8 mouse cellular contexts compared by ENCODE assay signal in the genomic region with DNA sequence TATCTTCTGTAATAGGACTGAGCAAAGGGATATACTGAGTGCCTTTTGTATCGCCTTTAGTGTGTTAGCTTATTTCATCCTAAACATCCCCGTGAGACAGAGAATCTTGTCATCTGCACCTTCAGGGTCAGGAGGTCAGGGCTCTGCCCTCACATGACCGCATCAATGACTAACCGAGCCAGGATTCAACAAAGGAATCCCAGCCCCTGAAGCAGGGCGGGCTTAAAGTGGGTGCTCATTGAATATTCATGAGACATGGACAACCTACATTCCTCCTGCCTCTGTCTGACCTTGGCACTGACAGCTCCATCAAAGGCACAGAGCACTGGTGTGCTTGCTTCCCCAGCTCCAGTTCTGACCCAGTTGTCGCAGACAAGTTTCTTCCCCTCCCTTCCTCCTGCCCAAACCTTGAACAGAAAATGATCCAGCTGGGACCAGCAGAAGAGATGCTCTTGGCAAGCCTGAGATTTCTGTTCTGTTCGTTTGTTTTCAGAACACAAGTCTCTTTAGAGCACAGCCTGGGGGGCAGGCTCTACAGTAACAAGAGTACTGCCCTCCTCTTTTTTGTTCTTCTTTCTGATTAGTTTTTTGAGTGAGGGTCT.
A peak's percentile ranks its signal among the peaks of the same experiment; 100 is the strongest.
DNase-seq lines count a peak whose midpoint lies in the region; TF ChIP-seq lines count a peak whose summit lies in the region.

No protein-coding gene starts in this region.

- H3K27ac ChIP-seq in layer of hippocampus, adult 2 months = peak overlapping the region; percentile 46

- peak; percentile 49 to 72 for DNase-seq in adrenal gland, adult (ENCODE audit: inconsistent age in 2 of 2, low spot score in 1 of 2)
- no peak for DNase-seq in adrenal gland, adult 18-20 months (ENCODE audit: low spot score in 2 of 2)
- no peak for DNase-seq in layer of hippocampus, adult 2 months (ENCODE audit: low spot score in 2 of 2)
- DNase-seq in layer of hippocampus, adult 9-11 months = no peak
- DNase-seq in ZHBTc4 (ENCODE audit: low read depth, low spot score) = peak; percentile 91
- peak; percentile 8 for DNase-seq in lung, postnatal 36 days
- no peak for DNase-seq in right cerebral cortex, postnatal 25 days
- DNase-seq in spleen, postnatal 10 days (ENCODE audit: low spot score in 2 of 2) = no peak

- H3K4me3 ChIP-seq in layer of hippocampus, adult 2 months = no peak overlapping the region

- TF ChIP-seq CTCF in layer of hippocampus, adult 2 months (conservative IDR thresholded peaks at IDR 0.05) = no peak

Comparison
In these comparisons a context has a peak if more than half of its experiments do, and no peak if none do; other contexts are left out.
1. DNase-seq: peak in adrenal gland, adult (2 of 2), ZHBTc4 (single experiment) and lung, postnatal 36 days (single experiment); none in adrenal gland, adult 18-20 months (0 of 2), layer of hippocampus, adult 2 months (0 of 2), layer of hippocampus, adult 9-11 months (single experiment), right cerebral cortex, postnatal 25 days (single experiment) and spleen, postnatal 10 days (0 of 2).